Mouse (Mus musculus): ENCODE results near the gene Synm. TPM values are rescaled to one million over a fixed set of nuclear protein-coding genes. Genes with fewer than 3 reads are reported as not detected.

The Synm gene
- not detected for polyA plus RNA-seq (2017; shearing (Covaris generic))

DNA sequence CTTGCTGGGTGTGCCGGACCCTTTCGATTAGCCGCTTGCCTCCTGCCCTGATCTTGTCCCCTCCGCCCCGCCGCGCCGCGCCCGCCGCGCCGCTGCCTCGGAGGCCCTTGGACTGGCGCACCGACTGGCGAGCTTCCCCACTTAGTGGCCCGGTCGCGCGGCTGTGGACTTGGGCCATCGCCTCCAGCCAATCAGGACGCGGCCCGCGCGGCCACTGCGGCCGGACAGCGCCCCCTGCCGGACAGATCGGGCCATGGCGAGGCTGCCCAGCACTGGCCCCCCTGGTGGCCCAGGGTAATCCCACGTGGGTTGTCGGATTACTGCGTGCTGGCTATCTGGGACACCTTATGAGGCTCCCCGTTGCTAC lies at the start of gene Synm:
Synm (minus strand) TSS at position 114 of the 367 bp plus-strand sequence.
- no peak for ATAC-seq

DNA sequence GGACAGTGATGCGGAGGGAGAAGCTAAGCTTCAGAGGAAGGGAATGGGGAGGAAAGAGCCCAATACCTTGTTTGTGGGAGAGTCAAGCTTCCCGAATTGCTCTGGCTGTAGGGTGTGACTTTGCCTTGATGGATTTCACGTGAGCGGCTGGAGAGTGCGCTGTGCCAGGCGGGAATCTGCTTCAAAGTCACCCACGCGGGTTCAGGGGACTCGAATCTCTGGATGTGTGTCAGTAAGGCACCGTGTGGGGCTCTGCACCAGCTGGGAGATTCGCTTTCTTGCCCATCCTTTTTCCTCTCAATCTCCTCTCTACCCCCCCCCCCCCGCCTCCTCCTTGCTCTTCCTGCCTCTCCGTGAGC lies 44.3 kb upstream of the Synm start:
- no peak for ATAC-seq

DNA sequence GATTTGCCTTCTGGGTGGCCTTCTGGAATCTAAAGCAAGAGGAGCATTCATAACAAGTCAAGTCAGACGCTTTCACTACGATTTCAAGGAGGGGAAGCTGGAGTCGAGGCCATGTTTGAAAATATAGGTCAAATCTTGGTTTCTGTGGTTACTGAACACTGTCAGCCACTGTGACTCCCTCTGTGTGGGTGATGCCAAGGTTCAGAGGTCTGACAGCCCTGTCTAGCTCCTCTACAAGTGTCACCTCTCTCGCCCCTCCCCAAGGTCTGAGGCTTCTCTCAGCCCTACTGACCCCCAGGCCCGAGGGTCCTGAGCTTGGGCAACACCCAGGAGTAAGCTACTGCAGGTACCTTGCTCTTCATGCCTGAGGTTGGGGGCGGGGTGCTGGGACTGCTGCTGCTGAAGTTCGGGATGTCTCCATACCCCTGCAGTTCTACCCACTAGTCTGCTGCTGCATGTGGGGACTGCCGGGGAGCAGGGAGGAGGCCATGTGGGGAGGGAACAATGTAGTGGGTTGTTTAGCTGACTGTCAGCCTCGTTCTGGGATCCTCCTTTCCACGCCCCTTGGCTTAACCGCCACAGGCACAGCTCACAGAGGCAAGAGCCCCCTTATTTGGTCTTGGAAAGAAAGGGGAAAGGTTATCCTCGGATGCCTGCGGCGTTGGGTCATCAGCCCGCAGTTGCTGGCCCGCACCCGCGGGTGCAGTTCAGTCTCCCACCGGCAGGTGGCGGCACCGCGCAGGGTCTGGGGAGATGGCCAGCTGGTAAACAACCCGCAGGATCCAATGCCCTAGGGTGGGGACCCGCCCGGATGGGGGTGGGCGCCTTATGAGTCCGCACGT lies 43.7 kb upstream of the Synm start:
- peak; percentile 65 for ATAC-seq

DNA sequence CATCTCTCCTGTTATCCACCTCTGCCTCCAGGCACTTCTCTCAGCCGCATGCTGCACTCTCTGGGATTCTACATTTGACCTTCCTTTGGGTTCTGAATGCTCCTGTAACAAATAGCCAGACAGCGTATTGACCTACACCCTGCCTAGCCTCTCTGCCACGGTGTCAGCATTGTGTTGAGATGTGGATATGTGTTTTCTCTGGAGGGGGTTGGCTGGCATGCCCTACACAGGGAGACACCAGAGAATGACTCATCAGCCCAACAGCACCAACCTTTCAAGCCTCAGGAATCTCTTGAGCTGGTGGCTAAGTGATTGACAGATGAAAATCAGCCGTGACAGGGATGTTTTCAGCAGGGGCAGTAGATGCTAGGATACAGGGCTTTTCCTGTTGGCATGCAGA lies 41.5 kb upstream of the Synm start:
- ATAC-seq: no peak

DNA sequence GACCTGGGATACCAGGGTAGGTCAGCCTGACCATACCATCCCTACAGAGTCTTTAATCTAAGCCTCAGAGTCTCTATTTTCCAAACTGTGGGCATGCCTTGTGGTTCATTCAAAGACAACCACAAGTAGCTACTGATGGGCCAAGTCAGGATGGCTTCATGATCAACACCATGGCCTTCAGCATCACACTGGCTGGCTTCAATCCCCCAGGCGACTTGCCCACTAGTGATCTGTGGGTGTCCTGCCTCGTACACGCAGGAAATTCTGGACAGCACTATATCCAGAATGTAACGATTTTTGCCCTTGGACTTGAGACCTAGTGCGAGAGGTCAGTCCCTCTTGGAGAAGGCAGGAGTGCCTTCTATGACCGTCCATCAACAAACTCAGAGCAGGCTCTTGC lies 41.0 kb upstream of the Synm start:
- no peak for ATAC-seq

DNA sequence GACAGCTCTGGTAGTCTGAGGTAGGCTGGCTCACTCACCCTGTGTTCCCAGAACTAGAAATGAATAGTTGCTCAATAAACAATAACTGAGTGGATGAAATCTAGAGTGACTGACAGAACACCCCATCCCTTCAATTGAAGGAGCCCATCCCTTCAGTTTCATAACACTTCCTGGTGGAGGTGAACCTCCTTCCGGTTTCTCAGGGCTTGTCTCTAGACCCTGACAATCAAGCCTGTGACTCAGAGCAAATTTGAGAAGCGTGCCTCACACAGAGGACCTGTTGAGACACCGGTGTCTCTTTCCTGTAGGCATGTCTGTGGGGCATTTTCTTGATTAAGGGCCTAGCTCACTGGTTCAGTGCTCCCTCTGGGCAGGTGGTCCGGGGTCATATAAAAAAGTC lies 38.9 kb upstream of the Synm start:
- no peak for ATAC-seq

DNA sequence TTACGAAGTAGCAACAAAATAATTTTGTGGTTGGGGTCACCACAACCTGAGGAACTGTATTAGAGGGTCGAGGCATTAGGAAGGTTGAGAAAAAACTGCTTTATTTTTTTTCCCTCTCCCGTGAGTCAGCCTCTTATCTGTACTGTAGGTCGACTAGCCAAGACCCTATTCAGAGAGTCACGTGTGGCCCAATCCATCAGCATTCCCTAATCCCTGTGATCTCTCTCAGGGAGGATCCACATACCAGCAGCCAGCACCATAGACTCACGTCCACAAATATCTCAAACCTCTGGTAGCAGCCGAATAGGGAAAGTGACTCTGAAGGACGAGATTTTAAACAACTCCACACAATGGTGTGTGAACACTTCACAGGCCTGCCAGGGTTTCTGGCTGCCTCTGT lies 37.5 kb upstream of the Synm start:
- ATAC-seq: no peak

DNA sequence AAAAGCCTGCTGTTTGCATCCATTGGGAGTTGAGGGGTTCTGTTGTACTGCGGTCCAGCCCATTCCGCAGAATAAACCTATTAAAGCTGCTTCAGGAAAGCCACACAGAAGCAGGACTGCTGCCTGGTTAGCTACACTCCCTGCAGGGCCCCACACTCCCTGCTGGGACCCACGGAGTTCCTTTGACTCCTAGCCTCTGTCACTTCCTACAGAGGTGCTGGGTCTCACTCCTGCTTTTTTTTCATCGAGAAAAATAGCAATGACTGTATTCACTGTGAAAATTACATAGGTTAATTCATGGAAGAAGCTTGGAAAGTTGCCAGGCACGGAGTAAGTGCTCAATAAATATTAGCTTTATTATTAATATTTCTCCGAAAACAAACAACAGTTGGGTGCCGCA lies 33.9 kb upstream of the Synm start:
- ATAC-seq: no peak

DNA sequence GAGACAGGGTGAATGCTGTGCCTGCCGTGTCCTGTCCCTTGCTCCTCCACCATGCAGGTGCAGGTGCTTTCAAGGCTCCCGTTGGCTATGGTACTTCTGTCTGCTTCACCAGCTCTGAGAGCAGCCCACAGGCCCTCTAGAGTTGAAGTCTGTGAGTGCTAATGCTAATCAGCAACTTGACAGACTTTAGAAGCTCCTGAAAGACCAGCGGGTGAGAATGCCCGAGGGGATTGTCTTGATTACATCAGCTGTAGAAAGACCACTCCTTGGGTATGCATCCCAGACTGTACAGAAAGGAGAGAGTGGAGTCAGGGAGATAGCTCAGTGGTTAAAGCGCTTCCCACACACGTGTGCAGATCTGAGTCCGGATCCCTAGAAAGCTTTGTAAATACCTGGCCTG lies 31.7 kb upstream of the Synm start:
- no peak for ATAC-seq

DNA sequence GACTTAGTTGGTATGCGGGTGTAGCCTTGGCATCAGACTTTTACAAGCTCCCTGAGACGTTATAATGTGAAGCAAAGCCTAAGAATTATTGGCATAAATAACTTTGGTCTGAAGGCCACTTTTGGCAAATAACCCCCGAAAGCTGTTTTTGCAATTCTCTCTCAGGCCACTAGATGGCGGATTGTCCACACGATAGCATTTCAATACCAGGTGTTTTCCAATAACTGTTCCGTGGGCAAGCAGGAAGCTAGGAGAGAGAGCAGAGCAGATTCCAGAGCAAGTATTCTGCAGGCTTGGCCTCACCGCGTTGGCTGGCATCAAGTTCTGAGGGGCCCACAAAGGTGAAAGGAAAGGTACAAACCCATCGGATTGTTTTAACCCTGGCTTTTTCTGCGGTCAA lies 29.2 kb upstream of the Synm start:
- peak; percentile 70 for ATAC-seq

DNA sequence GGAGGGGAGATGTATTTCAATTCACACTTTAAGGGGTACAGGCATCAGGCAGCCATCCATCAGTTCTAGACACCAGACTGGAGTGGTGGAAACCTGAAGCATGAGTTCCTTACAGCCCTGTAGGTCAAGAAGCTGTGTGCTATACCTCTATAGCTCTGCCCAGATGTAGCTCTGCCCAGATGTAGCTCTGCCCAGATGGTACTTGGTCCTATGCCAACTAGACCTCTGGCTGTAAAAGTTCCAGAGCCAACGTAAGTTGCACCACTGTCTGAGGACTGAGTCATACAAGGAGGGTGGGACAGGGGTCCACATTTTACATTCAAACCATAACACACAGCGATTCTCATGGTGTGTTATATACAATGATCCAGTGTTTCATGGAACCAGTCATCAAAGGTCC lies 28.3 kb upstream of the Synm start:
- ATAC-seq: no peak

DNA sequence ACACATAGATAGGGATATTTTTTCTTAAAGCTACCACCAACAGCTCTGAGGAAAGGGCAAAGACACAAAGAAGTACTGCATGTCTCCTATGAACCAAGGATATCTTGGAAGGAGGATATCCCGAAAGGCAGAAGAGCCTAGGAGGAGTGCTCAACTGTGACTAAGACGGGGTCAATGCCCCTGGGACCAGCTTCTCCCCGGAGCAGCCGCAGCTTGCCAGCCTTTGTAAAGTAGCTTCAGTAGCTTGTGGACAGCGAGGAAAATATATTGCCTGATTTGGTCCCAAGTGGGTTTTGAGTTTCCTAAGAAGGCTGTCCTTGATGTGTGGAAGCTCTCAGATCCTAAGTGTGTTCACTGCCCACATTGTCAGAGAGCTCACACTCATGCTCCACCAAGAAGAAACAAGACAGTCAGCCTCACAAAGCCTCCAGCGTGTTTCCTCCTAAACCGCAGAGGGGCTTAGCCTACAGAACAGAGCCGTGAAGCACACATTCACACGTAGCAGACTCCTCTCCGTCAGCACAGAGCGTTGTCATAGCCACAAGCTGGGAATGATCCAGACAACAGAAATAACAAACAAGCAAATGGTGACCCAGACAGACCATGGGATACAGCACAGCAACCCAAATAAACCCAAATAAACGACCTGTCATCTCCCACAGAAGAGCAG lies 17.2 kb upstream of the Synm start:
- no peak for ATAC-seq

DNA sequence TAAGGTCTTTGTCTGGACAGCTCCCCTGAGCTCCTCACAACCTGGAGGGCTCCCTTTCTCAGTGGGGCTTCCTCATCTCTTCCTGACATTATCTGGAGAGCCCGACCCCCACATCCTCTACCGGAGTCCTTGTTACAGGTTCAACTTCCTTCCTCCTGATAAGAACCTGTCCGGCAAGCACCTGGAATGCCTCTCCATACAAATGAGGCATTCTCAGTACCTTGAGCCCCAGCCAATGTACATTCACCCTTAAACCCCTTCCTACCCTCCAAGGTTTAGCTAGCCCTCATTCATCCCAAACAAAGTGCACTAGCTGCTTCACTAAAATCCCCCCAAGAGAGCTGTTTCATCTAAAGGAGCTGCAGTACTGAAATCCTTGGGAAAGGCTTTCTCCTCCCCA lies 16.1 kb upstream of the Synm start:
- ATAC-seq: no peak

DNA sequence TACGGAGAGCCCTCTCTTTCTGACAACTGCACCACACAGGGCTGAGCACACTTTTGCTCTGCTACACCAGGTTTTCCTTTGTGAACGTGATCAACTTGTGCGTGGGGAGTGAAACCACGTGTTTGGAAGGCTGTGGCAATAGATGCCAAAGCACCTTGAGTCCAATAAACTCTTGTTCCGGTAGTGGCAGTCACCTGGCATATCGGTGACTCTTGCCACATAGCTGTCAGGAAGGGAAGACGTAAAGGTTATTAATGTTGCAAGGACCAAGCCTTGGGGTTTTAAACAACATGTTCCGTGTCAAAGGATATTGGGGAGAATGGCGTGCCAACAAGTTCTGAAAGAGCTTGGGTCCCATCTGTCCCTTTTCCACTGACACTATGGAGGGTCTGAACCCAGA lies 12.7 kb upstream of the Synm start:
- no peak for ATAC-seq

DNA sequence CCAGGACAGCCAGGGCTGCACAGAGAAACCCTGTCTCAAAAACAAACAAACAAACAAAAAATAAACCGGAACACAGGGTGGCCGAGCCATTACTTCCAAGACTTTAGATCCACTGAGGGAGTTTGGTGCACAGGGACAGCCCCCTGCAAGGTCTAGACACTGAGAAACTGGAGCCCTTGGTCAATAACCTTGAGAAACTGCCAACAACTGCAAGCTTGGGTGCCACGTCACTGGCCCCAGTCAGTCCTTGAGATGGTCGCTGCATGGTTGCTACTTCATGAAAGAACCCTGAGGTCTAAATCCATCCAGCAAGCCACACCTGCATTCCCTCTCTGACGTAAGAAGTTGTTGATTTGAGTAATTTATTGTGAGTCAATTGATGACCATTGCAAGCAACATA lies 9.9 kb upstream of the Synm start:
- no peak for ATAC-seq

DNA sequence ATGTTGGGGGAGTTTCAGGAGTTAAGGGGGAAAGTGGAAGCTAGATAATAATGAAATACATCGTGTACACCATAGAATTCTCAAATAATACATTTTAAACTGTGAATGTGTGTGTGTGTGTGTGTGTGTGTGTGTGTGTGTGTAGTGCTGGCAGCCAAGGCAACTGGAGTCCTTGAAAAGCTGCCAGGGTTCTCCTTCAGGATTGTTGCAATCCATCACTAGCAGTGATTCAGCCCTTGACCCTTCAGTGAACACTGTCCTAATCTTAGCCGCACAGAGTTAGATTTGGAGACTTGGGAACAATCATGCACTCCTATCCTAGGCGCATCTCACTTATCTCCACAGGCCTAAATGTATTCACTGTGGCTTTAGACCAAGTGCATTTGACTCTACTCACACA lies 8.6 kb upstream of the Synm start:
- ATAC-seq: no peak

DNA sequence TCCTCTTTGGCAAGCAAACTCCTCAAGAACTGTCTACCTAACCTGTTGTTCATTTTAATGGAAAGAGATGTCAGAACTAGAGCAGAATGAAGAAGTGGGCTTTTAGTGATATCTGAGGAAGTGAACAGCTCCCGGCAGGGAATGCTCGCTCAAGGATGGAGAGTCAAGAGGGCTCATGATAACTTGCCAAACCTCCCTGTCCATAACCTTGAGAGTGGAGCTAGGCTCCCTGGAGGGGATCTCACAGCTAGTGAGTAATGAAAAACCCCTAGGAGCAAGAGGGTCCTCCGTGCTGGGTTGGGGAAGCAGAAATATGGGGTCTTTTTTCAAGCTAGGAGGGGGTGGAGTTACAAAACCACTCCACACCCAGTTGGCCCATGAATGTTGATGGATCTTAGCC lies 4.1 kb upstream of the Synm start:
- ATAC-seq: no peak

DNA sequence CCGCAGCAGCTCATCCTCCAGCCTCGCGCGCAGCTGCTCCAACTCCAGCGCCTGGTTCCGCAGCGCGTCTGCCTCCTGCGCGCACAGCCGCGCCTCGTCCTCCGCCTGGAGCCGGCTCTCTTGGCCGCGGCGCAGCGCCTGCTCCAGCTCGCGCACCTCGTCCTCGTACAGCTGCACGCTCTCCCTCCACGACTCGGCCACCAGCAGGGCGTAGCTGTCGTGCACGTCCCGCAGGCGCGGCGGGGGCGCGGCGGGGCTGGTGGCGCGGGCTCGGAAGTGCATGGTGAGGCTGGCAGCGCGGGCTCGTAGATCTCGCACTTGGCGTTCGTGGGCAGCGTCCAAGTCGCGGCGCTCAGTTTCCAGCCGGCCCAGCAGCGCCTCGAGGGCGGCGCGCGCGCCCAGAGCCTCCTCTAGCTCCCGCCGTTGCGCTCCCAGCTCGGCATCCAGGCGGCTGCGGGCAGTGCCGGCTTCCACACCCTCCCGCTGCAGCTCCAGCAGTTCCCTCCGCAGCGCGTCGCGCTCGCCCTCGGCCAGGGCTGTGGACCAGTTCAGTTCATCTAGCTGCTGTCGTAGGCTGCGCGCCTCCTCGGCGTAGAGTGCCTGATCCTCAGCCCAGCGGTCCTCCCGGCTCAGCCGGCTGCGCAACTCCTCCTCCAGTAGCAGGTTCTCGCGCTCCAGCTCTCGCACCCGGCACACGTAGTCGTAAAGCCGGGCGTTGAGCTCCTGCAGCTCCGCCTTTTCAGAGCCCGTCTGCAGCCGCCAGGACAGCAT lies 499 bp downstream of the Synm start:
- ATAC-seq: no peak

DNA sequence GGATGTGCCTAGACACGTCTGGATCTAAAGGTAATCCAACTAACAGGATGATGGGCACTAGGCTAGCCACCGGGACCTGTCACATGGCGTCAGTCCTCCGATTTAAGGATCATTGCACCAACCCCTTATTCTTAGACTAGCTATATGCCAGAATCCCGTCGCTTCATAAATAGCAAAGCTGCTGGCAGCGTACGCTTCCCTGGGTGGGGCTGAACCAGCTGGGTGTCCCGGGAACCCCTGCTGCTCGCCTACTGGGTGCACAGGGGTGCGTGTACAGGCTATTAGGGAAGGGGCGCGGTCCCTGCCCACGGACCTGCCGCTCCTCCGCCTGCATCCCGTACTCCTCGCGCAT lies 1.1 kb downstream of the Synm start:
- no peak for ATAC-seq

DNA sequence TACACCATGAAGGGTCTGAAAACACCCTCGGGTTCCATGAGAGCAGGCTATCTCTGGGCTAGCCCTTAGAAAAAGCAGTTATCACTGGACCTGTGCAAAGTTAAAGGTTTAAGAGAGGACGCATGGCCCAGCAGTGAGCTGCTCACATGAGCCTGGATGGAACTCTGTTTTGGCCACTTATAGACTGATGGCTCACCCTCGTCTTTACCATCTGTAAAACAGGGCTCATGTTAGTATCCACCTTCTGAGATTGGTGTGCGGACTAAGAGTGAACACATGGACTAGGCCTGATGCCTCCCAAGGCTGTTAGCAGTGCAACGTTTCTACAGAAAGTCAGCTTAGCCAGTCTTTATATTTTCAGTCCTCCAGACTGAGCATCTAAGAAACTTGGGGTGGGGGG lies 2.9 kb downstream of the Synm start:
- ATAC-seq: no peak

DNA sequence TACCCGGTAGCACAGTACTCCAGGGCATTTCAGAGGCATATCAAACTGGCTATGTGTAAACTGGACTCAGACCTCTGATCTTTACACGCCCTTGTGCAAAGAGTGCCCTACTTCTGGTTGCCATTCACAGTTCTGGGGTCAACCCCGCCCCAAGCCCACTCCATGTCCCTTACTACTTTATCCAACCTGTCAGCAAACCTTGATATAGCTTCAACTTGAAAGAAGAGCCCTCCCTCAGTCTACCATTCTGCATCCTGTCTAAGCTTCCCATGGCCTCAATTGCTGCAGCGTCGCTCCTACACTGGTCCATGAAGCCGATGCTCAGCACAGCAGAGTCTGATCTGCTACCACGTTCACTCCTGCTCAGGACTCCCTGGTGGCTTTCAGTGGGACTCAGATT lies 4.2 kb downstream of the Synm start:
- no peak for ATAC-seq

DNA sequence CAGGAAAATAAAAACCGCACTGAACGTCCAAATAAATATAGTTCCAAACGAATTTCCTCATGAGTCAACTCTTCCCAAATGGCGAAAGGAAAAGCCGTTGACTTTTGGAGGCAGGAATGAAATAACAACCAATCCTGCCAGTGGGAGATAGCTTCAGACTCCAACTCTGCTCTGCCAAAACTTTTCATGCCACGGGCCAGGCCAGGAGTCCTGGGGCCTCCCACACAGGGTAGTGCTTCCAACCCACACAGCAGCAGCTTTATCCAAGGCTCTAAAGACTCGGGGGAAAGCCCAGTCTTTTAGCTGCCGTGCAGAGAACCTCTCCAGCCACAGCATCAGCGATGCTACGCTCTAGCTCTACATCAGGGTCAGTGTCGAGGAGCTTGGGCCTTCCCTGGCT lies 4.9 kb downstream of the Synm start:
- no peak for ATAC-seq

DNA sequence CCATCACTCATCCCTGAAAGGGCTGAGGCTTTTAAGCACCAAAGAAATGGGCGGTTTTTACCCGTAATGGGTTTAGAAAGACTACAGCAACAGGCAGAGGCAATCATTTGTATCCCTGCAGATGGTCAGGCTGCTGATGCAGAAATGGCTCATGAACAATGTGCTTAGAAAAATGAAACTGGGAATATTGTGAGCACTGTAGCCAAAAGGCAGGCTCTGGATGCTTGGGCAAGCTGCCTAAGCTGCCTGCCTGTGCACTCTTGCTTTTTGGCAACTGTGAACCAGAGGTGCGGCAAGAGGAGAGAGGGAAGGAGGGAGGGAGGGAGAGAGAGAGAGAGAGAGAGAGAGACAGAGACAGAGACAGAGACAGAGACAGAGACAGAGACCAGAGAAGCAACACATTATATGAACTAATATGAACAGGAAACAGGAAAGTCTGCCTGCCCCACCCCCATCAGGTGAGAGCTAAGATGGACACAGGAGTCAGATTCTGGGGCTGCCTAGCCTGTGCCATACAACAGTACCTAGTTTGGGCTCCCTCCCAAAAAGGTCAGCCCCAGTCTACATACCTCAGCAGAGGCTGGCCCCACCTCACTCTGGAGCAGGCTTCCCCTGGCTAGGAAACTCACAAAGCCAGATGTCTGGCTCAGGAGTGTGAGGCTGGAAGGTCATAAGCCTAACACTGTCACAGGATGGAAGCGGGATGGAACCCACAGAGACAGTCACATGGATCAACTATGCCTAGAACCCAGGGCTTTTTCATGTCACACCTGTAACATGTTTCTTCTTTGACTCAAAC lies 9.9 kb downstream of the Synm start:
- no peak for ATAC-seq
